Mouse (Mus musculus): Measurements from ENCODE around the gene Rpp30.

The Rpp30 gene

DNA sequence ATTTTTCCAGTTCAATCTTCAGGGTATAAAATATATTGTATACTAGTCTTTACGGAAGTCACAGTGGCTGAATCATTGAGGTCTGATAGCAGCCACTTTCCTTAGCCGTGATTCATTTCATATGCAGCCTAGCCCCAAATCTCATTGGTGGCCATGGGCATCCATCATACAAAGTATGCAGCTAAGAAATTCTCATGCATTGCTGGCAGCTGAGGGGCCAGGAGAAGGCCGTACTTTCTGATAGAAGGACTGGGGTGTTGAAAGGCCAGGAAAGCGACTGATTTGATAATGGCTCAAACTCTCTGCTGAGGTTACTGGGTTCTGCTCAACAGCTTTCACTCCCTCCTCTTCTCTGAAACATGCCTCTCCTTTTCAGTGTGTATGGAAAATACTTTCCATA lies 32.7 kb downstream of the Rpp30 start:
- Histone ChIP-seq H3K4me1 (replicated peaks; ENCODE audit: low read depth, low read length) (peaks cover 18% of the 10 kb centered on the region), H3K36me3 (ENCODE audit: insufficient read depth, low read length) (no peaks in the 10 kb centered on the region), H3K4me3 (replicated peaks; ENCODE audit: low read length) (no peak overlapping the region), H3K27me3 (ENCODE audit: insufficient read depth, low read length) (peaks cover 14% of the 10 kb centered on the region; the same call in 1 of the 2 replicates), H3K9me3 (ENCODE audit: low read length) (no peaks in the 10 kb centered on the region)
- TF ChIP-seq CTCF (conservative IDR thresholded peaks at IDR 0.05; ENCODE audit: low read length) (no peak), NANOG (IDR thresholded peaks at IDR 0.05; ENCODE audit: borderline replicate concordance, low read length) (no peak), POU5F1 (IDR thresholded peaks at IDR 0.05; ENCODE audit: borderline replicate concordance, low read length) (no peak)

DNA sequence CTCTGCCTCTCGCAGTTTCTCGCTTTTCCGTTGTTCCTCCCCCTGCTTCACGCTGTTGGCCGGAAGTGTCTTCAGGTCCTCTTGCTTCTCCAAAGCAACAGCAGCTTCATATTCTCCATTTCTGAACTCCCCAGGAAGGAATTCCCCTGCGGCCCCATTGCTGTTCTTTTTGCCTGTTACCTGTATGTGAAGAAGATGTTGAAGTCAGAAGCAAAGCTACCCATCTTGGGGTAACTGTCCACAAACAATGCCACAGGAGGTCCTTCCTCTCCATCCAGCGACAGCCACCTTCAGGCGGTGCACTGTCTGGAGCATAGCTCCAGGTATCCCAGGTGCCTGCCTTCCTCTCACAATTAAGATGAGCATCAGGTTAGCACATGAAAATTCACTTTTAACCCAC lies 35.7 kb downstream of the Rpp30 start:
- Histone ChIP-seq H3K9me3 (ENCODE audit: low read length) (peaks cover 22% of the 10 kb centered on the region), H3K4me1 (replicated peaks; ENCODE audit: low read depth, low read length) (0 out of 2 replicates have a peak, but pooled peaks cover 9% of the 10 kb centered on the region), H3K4me3 (replicated peaks; ENCODE audit: low read length) (no peak overlapping the region), H3K27me3 (ENCODE audit: insufficient read depth, low read length) (peaks cover 14% of the 10 kb centered on the region; the same call in 1 of the 2 replicates), H3K36me3 (ENCODE audit: insufficient read depth, low read length) (no peaks in the 10 kb centered on the region)
- TF ChIP-seq NANOG (IDR thresholded peaks at IDR 0.05; ENCODE audit: borderline replicate concordance, low read length), result no peak
- no peak for TF ChIP-seq CTCF (conservative IDR thresholded peaks at IDR 0.05; ENCODE audit: low read length)
- TF ChIP-seq POU5F1 (IDR thresholded peaks at IDR 0.05; ENCODE audit: borderline replicate concordance, low read length), result no peak

- Histone ChIP-seq H3K9me3 (ENCODE audit: low read length) (peaks cover 23% of the 10 kb centered on the region), H3K4me3 (replicated peaks; ENCODE audit: low read length) (no peak within 1 kb of the TSS), H3K36me3 (ENCODE audit: insufficient read depth, low read length) (no peaks in the 10 kb centered on the region), H3K4me1 (replicated peaks; ENCODE audit: low read depth, low read length) (0 out of 2 replicates have a peak, but pooled peaks cover 5% of the 10 kb centered on the region), H3K27me3 (ENCODE audit: insufficient read depth, low read length) (peaks cover 14% of the 10 kb centered on the region; the same call in 1 of the 2 replicates)
- no peak for TF ChIP-seq POU5F1 (IDR thresholded peaks at IDR 0.05; ENCODE audit: borderline replicate concordance, low read length)
- TF ChIP-seq NANOG (IDR thresholded peaks at IDR 0.05; ENCODE audit: borderline replicate concordance, low read length), result no peak
- TF ChIP-seq CTCF (conservative IDR thresholded peaks at IDR 0.05; ENCODE audit: low read length), result no peak
These were observed 36.4 kb downstream of the Rpp30 start, which contains the start of gene Ankrd1 for GRCm38 (mm10) chr19:36119783-36120471. Gene Ankrd1, minus strand, starts transcription at chr19:36120099.

GRCm38 (mm10) chr19:36124203-36124602 lies 40.7 kb downstream of the Rpp30 start:
- Histone ChIP-seq H3K36me3 (ENCODE audit: insufficient read depth, low read length) (no peaks in the 10 kb centered on the region), H3K4me1 (replicated peaks; ENCODE audit: low read depth, low read length) (peaks cover 5% of the 10 kb centered on the region), H3K27me3 (ENCODE audit: insufficient read depth, low read length) (peaks cover 5% of the 10 kb centered on the region; the same call in 1 of the 2 replicates), H3K4me3 (replicated peaks; ENCODE audit: low read length) (no peak overlapping the region), H3K9me3 (ENCODE audit: low read length) (peaks cover 23% of the 10 kb centered on the region)
- TF ChIP-seq NANOG (IDR thresholded peaks at IDR 0.05; ENCODE audit: borderline replicate concordance, low read length) (peak; percentile 60; the same call in 1 of the 2 replicates), CTCF (conservative IDR thresholded peaks at IDR 0.05; ENCODE audit: low read length) (no peak)

DNA sequence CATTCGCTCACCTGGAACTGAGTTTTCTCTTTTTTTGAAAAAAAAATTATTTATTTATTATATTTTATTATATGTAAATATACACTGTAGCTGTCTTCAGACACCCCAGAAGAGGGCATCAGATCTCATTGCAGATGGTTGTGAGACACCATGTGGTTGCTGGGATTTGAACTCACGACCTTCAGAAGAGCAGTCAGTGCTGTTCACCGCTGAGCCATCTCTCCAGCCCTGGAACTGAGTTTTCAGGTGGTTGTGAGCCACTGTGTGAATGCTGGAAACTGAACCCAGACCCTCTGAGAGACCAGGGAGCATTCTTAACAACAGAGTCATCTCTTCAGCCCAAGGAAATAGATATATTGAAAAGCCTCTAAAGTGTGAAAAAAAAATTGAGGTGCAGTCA lies 44.9 kb downstream of the Rpp30 start:
- no peak overlapping the region for H3K4me3 ChIP-seq (replicated peaks; ENCODE audit: low read length)
- 0 out of 2 replicates have a peak, but pooled peaks cover 3% of the 10 kb centered on the region for H3K27me3 ChIP-seq (ENCODE audit: insufficient read depth, low read length)
- H3K9me3 ChIP-seq (ENCODE audit: low read length), result peaks cover 9% of the 10 kb centered on the region
- no peaks in the 10 kb centered on the region for H3K36me3 ChIP-seq (ENCODE audit: insufficient read depth, low read length)
- TF ChIP-seq POU5F1 (IDR thresholded peaks at IDR 0.05; ENCODE audit: borderline replicate concordance, low read length), result no peak
- no peak for TF ChIP-seq NANOG (IDR thresholded peaks at IDR 0.05; ENCODE audit: borderline replicate concordance, low read length)
- TF ChIP-seq CTCF (conservative IDR thresholded peaks at IDR 0.05; ENCODE audit: low read length), result no peak
- H3K4me1 ChIP-seq (replicated peaks; ENCODE audit: low read depth, low read length), result peaks cover 11% of the 10 kb centered on the region

DNA sequence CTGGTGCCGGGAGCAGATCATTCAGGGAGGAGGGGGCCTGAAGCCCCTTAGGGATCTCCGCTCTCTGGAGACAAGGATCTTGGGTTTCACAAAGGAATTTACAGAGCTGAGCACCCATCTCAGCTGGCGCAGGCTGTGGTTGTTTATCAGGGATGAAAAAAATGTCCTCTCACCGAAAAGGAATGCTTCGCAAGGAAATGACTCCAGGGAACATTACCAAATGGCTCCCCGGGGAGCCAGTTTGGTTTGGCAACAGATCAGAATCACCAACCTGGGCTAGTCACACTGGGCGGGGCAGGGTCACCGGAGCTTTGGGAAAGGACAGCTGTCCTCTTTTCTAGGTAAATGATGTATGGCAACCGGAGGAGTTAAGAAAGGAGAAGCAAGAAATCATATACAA lies 45.7 kb downstream of the Rpp30 start:
- H3K27me3 ChIP-seq (ENCODE audit: insufficient read depth, low read length), result 0 out of 2 replicates have a peak, but pooled peaks cover 3% of the 10 kb centered on the region
- peak overlapping the region; percentile 43 for H3K4me3 ChIP-seq (replicated peaks; ENCODE audit: low read length)
- peaks cover 11% of the 10 kb centered on the region for H3K4me1 ChIP-seq (replicated peaks; ENCODE audit: low read depth, low read length)
- no peak for TF ChIP-seq POU5F1 (IDR thresholded peaks at IDR 0.05; ENCODE audit: borderline replicate concordance, low read length)
- no peak for TF ChIP-seq CTCF (conservative IDR thresholded peaks at IDR 0.05; ENCODE audit: low read length)
- no peak for TF ChIP-seq NANOG (IDR thresholded peaks at IDR 0.05; ENCODE audit: borderline replicate concordance, low read length)
- H3K36me3 ChIP-seq (ENCODE audit: insufficient read depth, low read length), result no peaks in the 10 kb centered on the region
- H3K9me3 ChIP-seq (ENCODE audit: low read length), result peaks cover 2% of the 10 kb centered on the region; the same call in 1 of the 2 replicates

DNA sequence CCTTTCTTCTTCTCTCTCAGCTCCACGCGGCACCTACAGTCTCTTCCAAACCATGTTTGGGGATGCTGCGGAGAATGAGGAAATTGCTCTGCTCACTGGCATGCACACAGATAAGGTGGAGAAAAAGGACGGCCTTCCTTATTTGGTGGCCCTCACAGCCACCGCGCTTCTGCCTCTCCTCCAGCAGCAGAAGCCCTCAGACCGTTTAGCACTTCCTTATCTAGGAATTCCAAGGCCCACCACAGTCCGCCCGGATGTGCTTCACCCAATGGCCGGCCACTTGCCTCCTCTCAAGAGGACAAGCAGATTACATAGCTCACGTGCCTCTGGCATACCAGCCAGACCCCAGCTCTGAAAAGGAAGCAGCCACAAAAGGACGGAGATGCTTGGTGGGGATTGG lies 46.1 kb downstream of the Rpp30 start:
- H3K4me3 ChIP-seq (replicated peaks; ENCODE audit: low read length), result peak overlapping the region; percentile 43

DNA sequence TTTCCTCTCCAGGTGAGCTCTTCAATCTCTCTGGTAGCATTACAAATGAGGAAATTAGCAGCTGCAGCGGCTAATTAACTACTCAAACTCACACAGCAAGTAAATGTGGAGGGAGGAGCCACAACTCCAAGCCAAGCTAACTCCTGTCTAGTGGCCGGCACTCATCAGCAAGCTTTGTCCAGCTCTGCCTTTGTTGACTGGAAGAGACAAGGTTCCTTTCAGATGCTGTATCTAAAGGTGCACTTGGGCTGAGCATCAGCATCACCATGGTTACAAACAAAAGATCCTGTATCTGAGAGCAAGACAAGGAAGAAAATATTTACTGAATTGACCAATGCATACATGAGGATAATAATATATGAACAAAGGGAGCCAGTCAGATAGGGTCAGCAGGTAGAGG lies 46.7 kb downstream of the Rpp30 start:
- H3K27me3 ChIP-seq (ENCODE audit: insufficient read depth, low read length), result 0 out of 2 replicates have a peak, but pooled peaks cover 3% of the 10 kb centered on the region
- H3K9me3 ChIP-seq (ENCODE audit: low read length), result no peaks in the 10 kb centered on the region
- TF ChIP-seq POU5F1 (IDR thresholded peaks at IDR 0.05; ENCODE audit: borderline replicate concordance, low read length), result no peak
- TF ChIP-seq NANOG (IDR thresholded peaks at IDR 0.05; ENCODE audit: borderline replicate concordance, low read length), result no peak
- no peak for TF ChIP-seq CTCF (conservative IDR thresholded peaks at IDR 0.05; ENCODE audit: low read length)

More for the DNA sequence above, 46.1 kb downstream of the Rpp30 start:
- Histone ChIP-seq H3K9me3 (ENCODE audit: low read length) (no peaks in the 10 kb centered on the region; the same call in 1 of the 2 replicates), H3K36me3 (ENCODE audit: insufficient read depth, low read length) (no peaks in the 10 kb centered on the region), H3K27me3 (ENCODE audit: insufficient read depth, low read length) (0 out of 2 replicates have a peak, but pooled peaks cover 3% of the 10 kb centered on the region), H3K4me1 (replicated peaks; ENCODE audit: low read depth, low read length) (peaks cover 11% of the 10 kb centered on the region)
- TF ChIP-seq CTCF (conservative IDR thresholded peaks at IDR 0.05; ENCODE audit: low read length) (no peak), NANOG (IDR thresholded peaks at IDR 0.05; ENCODE audit: borderline replicate concordance, low read length) (no peak), POU5F1 (IDR thresholded peaks at IDR 0.05; ENCODE audit: borderline replicate concordance, low read length) (no peak)

More for the DNA sequence above, 46.7 kb downstream of the Rpp30 start:
- Histone ChIP-seq H3K4me1 (replicated peaks; ENCODE audit: low read depth, low read length) (peaks cover 11% of the 10 kb centered on the region), H3K4me3 (replicated peaks; ENCODE audit: low read length) (no peak overlapping the region), H3K36me3 (ENCODE audit: insufficient read depth, low read length) (no peaks in the 10 kb centered on the region)
